Mouse (Mus musculus): Measurements from ENCODE around the gene Bglap2.
"Not testable (repeated sequence)": the region's sequence is repeated elsewhere in the genome, so short reads cannot be mapped to it uniquely, and the experiment has no call there.

Bglap2 gene

DNA sequence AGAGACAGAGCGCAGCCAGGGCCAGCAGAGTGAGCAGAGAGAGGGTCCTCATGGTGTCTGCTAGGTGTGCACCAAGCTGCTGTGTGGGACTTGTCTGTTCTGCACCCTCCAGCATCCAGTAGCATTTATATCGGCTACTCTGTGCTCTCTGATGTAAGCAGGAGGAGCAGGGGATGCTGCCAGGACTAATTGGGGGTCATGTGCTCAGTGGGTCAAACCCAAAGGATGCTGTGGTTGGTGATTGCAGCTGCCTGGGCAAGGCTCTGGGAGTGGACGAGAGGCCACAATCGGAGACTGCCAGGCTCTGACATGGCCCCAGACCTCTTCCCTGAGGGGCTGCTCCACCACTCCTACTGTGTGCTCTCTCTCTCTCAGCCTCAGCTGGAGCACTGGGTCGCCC lies at the start of gene Bglap2:
TSS of gene Bglap2 (minus strand) at position 101 of the 400 bp plus-strand sequence.
- in situ Hi-C loops (cut with MseI, MboI): not testable (repeated sequence)

DNA sequence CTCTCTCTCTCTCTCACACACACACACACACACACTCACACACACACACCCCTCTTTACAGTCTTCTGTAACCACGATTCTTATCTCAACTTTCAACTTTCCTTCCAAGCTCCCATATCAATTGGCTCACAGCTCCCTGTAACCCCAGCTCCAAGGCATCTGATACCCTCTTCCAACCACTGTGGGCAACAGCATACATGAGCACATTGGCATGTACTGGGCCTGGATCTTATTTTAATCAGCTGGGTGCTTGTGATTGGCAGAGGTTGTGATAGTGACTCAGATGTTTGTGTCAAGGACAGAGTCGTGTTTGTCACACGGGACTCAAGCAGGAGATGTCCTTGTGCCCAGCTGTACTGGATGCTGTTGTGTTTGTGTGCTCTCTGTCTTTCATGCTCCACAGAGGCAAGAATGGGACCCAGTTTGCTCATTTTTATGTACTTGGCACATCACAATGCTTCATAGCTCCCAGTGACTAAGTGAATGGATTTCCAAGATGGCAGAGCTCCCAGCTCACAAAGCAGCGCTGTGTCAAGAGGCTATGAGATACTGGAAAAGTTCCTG lies 48.9 kb upstream of the Bglap2 start:
- in situ Hi-C loops (cut with MseI, MboI): no loop called here

DNA sequence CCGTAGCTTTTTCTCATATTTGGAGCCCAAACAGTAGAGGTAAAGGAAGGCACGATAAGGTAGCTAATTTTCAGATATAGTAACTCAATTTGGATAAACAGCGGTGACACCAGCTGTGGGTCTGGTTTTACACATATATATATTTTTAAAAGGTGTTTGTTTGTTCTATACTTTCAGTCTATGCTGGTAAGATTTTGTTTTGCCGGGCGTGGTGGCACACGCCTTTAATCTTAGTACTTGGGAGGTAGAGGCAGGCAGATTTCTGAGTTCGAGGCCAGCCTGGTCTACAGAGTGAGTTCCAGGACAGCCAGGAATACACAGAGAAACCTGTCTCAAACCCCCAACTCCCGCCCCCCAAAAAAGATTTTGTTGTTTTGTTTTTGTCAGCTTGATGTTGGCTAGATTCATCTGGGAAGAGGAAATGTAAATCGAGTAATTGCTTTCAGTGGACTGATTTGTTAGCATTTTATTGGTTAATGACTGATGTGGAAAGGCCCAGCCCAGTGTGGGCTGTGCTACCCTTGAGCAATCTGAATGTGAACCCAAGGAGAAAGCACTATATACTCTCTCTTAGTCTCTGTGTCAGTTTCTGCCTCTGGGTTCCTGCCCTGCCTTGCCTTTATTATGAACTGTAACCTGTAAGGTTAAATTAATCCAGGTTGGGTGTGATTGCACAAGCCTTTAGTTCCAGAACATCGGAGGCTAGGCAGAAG lies 47.4 kb upstream of the Bglap2 start:
- in situ Hi-C loops (cut with MseI, MboI): no loop called here

DNA sequence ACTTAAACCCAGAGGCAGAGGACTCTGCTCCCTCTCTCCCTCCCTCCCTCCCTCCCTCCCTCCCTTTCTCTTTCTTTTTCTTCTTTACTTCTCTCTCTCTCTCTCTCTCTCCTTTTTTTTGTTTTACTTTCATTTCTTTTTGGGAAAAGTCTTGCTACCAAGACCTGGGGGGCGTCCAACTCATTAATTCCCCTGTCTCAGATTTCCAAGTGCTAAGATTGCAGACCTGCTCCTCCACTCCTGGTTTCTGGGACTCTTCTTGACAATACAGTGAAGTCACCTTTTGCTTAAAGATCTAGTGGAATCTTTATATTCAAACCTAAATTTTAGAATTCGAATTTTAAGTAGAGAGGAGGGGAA lies 46.8 kb upstream of the Bglap2 start:
- in situ Hi-C loops (cut with MseI, MboI): no loop called here

GRCm38 (mm10) chr3:88424605-88425329 lies 46.3 kb upstream of the Bglap2 start, which contains the start of gene Slc25a44:
Slc25a44 (minus strand) TSS chr3:88425139.
- in situ Hi-C loops (cut with MseI, MboI): no loop called here

DNA sequence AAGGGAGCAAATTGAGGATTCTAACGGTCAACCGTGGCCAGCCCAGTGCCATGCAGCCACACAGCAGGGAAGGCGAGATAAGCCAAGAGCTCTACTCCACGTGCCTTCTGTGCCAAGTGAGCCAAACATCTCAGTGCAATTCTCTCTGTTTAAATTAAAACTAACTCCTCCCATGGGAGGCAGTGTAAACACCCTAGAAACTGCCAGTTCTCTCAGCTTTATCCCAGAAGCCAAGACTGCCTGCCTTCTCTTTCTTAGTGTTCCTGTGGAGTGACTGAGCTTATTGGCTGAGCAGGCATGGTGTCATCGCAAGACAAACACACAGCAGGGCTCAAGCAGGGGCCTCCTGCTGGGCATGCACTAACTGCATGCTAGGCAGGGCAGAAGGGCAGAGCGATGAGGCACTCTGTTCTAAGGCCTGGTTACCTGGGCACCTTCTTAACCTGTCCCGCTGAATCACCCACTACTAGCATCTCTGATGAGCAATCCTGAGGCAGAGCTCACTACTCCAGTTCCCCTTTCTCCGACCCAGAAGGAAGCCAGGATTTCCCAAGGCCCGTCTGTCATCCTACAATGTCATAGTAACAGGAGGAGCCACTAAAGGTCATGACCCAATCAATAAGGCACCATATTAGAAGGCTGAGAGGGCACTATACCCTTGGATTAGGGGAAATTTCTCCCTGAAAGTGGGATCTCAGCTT lies 43.7 kb upstream of the Bglap2 start:
- in situ Hi-C loops (cut with MseI, MboI): no loop called here

GRCm38 (mm10) chr3:88420771-88421170 lies 42.3 kb upstream of the Bglap2 start:
- in situ Hi-C loops (cut with MseI, MboI): no loop called here

DNA sequence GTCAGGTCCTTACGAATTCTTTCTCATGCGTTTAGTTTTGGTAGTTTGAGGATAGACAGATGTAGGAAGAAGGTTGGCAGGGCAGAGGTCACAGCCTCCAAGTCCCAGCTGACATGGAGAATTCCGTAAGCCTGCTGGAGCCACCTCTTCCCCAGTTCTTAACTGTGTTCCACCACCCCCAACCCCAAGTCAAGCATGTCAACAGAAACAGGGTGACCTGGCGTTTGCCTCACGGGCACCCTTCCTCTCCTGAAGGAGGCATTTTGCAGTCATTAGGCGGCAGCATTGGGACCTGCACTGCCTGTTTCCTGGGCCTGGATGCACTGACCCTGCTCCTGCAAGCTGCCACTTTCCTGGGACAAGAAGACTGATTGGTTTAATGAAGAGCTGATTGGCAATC lies 39.5 kb upstream of the Bglap2 start:
- in situ Hi-C loops (cut with MseI, MboI): no loop called here

DNA sequence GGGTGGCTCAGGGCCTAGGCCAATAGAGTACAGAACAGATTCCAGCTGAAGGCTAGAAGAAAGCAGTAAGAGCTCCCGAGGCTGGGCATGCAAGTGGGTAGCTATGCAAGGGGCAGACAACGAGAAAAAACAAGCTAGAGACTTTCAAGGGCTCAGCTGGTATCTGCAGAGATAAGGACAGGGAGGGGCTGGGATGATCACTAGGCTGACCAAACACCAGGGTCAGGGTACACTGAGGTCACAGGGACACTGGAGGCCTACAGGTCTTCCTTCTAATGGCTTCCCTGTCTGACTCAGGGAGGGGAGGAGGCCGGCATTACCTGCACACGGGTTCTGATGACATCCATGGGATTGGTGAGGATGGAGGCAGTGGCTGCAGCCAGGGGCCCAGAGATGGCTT lies 37.2 kb upstream of the Bglap2 start:
- in situ Hi-C loops (cut with MseI, MboI): no loop called here

DNA sequence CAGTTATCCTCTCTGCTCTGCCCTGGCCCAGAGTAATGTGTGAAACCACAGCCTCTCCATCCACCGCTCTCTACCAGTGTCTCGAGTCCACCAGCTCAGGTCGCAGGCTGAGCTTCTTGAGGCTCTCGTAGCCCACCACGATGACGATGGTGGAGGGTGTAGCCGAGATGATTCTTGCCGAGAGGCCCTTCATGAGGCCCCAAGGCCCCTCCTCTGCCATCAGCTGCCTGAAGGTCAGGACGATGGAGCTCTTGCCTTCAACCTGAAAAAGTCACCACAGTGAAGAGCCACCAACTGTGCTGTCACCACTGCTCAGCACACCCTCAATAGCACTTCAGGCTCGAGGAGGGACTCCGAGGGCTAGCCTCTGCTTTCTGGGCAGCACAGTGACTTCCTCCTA lies 34.1 kb upstream of the Bglap2 start:
- in situ Hi-C loops (cut with MseI, MboI): no loop called here

- in situ Hi-C loops (cut with MseI, MboI): no loop called here
Observed at GRCm38 (mm10) chr3:88411681-88412080, 33.2 kb upstream of the Bglap2 start.

DNA sequence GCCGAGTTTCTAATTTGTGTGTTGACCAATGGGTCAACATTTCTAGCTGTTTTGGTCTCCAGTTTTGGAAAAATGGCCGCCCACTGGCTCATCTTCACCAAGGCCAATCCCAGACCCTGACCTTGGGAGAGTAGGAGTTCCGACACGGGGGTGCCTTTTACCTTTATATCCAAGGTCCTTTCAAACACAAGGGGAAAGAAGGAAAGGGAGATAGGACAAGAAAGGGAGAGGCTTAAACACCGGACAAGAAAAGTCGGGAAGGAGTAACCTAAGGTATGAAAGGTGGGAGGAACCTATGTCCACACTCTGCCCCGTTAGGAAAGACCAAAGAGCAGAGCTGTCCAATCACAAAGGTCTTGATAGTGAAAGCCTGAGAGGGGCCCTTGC lies 32.1 kb upstream of the Bglap2 start:
- in situ Hi-C loops (cut with MseI, MboI): no loop called here

GRCm38 (mm10) chr3:88409741-88410644 lies 31.5 kb upstream of the Bglap2 start, which contains the start of gene Pmf1:
Pmf1 (minus strand) TSS chr3:88410331.
- in situ Hi-C loops (cut with MseI, MboI): loop anchor here (5.0 to 10.0 kb wide), 3 partner anchors 57 to 115 kb away; no protein-coding TSS in a partner anchor

DNA sequence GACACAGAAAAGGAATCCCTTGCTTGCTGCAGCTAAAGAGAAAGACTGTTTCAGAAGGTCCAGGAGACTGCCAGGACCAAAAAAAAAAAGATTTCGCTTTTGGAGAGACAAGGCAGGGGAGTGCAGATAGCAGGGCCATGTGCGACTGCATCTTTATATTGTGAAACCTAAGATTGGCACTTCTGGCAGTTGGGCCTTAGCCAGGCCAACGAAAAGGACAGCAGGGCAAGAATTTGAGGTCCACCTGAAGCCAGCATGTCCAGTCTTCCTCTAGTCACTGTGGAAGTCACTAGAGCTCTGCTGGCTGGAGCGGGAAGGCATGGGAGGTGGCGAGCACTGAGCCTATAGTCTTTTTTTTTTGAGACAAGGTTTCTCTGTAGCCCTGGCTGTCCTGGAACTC lies 30.5 kb upstream of the Bglap2 start:
- in situ Hi-C loops (cut with MseI, MboI): loop anchor here (5.0 to 10.0 kb wide), 3 partner anchors 58 to 116 kb away; no protein-coding TSS in a partner anchor

GRCm38 (mm10) chr3:88407529-88407928 lies 29.0 kb upstream of the Bglap2 start:
- in situ Hi-C loops (cut with MseI, MboI): loop anchor here (5.0 to 10.0 kb wide), 3 partner anchors 60 to 117 kb away; no protein-coding TSS in a partner anchor

GRCm38 (mm10) chr3:88407090-88407489 lies 28.6 kb upstream of the Bglap2 start:
- in situ Hi-C loops (cut with MseI, MboI): loop anchor here (5.0 to 10.0 kb wide), 3 partner anchors 60 to 118 kb away; no protein-coding TSS in a partner anchor

- in situ Hi-C loops (cut with MseI, MboI): loop anchor here in 1 of 2 experiments (10.0 kb wide), 1 partner anchor 121 kb away; no protein-coding TSS in a partner anchor
Observed at GRCm38 (mm10) chr3:88403522-88404230, 25.2 kb upstream of the Bglap2 start.

DNA sequence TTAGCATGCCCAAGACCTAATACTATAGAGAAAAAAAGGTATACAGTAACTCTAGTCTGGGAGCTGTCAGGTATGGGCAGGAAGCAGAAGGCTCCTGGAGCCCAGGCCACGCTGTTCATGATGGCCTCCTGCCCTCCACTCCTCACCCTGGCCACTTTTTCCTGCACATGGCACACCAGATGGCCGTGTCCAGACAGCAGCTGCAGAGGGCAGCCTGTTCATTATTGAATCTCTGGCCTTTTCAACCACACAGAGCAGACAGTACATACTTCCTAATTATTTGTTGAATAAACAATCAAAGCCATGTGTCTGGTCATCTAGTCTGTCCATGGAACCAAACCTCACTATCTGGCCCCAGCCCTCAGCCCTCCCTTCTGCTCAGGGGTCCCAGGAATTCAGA lies 20.2 kb upstream of the Bglap2 start:
- in situ Hi-C loops (cut with MseI, MboI): no loop called here

DNA sequence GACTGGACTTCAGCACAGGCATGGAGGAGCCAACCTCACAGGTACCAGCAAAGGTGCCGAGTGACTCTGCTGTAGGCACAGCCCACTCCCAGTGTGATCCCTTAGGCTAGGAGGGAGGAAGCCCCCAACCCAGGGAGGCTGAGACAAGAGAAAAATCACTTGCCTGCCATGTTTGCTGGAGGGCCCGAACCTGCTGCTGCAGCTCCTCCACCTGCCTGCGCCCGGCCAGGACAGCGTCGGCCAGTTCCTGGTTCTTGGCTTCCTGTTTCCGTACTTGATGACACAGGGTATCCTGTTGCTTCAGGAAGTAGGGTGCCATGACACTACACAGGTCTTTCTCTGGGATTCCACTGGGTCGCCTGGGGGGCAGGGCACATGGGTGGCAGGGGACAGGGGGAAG lies 17.2 kb upstream of the Bglap2 start:
- in situ Hi-C loops (cut with MseI, MboI): no loop called here

GRCm38 (mm10) chr3:88395288-88395687 lies 16.8 kb upstream of the Bglap2 start:
- in situ Hi-C loops (cut with MseI, MboI): no loop called here
